Mouse (Mus musculus): ENCODE data around the gene Sh3kbp1. TPM values are rescaled to one million over a fixed set of nuclear protein-coding genes. Genes with fewer than 3 reads are reported as not detected.

Gene Sh3kbp1
- polyA plus RNA-seq, 1 experiment from 2014 or later = 166 TPM

- H3K4me3 ChIP-seq (ENCODE audit: low read length) = no peak overlapping the region
- H3K27ac ChIP-seq (ENCODE audit: low read length) = no peak overlapping the region
- H3K9ac ChIP-seq (ENCODE audit: low read length) = no peak overlapping the region
- peaks cover 7% of the 10 kb centered on the region for H3K36me3 ChIP-seq (ENCODE audit: control insufficient read depth, insufficient read depth)
- no peaks in the 10 kb centered on the region for H3K27me3 ChIP-seq (ENCODE audit: control insufficient read depth, insufficient read depth, low read length)
- H3K9me3 ChIP-seq (replicated peaks; ENCODE audit: control insufficient read depth, low read length) = no peaks in the 10 kb centered on the region
- no peaks in the 10 kb centered on the region for H3K4me1 ChIP-seq (ENCODE audit: control insufficient read depth, insufficient read depth, low read length)
- 56% methylated on average over 2 of the region's 2 CpGs for WGBS
- H3K4me2 ChIP-seq (ENCODE audit: low read depth, low read length) = no peak overlapping the region
- ATAC-seq (replicated peaks; ENCODE audit: extremely low read depth, insufficient read depth, low FRiP score) = no peak
Measured at GRCm38 (mm10) chrX:159961385-159961784, 334.3 kb downstream of the Sh3kbp1 start.

GRCm38 (mm10) chrX:159963273-159963672, 336.2 kb downstream of the Sh3kbp1 start:
- ATAC-seq (replicated peaks; ENCODE audit: extremely low read depth, insufficient read depth, low FRiP score) = no peak
- Histone ChIP-seq H3K4me3 (ENCODE audit: low read length) (no peak overlapping the region), H3K27ac (ENCODE audit: low read length) (no peak overlapping the region), H3K4me2 (ENCODE audit: low read depth, low read length) (no peak overlapping the region), H3K36me3 (ENCODE audit: control insufficient read depth, insufficient read depth) (peaks cover 12% of the 10 kb centered on the region), H3K27me3 (ENCODE audit: control insufficient read depth, insufficient read depth, low read length) (no peaks in the 10 kb centered on the region), H3K4me1 (ENCODE audit: control insufficient read depth, insufficient read depth, low read length) (no peaks in the 10 kb centered on the region), H3K9me3 (replicated peaks; ENCODE audit: control insufficient read depth, low read length) (no peaks in the 10 kb centered on the region), H3K9ac (ENCODE audit: low read length) (no peak overlapping the region)
- 30% methylated on average over 4 of the region's 4 CpGs for WGBS

- Histone ChIP-seq H3K4me3 (ENCODE audit: low read length) (no peak overlapping the region), H3K27ac (ENCODE audit: low read length) (no peak overlapping the region), H3K27me3 (ENCODE audit: control insufficient read depth, insufficient read depth, low read length) (no peaks in the 10 kb centered on the region), H3K4me1 (ENCODE audit: control insufficient read depth, insufficient read depth, low read length) (no peaks in the 10 kb centered on the region), H3K36me3 (ENCODE audit: control insufficient read depth, insufficient read depth) (peaks cover 12% of the 10 kb centered on the region), H3K9me3 (replicated peaks; ENCODE audit: control insufficient read depth, low read length) (no peaks in the 10 kb centered on the region), H3K4me2 (ENCODE audit: low read depth, low read length) (no peak overlapping the region), H3K9ac (ENCODE audit: low read length) (no peak overlapping the region)
- 80% methylated on average over 9 of the region's 9 CpGs for whole genome bisulfite sequencing
- no peak for ATAC-seq (replicated peaks; ENCODE audit: extremely low read depth, insufficient read depth, low FRiP score)
Measured at GRCm38 (mm10) chrX:159963925-159964324, 336.9 kb downstream of the Sh3kbp1 start.

GRCm38 (mm10) chrX:159969025-159969424, 342.0 kb downstream of the Sh3kbp1 start:
- ATAC-seq (replicated peaks; ENCODE audit: extremely low read depth, insufficient read depth, low FRiP score) = no peak
- Histone ChIP-seq H3K9ac (ENCODE audit: low read length) (no peak overlapping the region), H3K9me3 (replicated peaks; ENCODE audit: control insufficient read depth, low read length) (no peaks in the 10 kb centered on the region), H3K4me2 (ENCODE audit: low read depth, low read length) (no peak overlapping the region), H3K27me3 (ENCODE audit: control insufficient read depth, insufficient read depth, low read length) (no peaks in the 10 kb centered on the region), H3K4me1 (ENCODE audit: control insufficient read depth, insufficient read depth, low read length) (no peaks in the 10 kb centered on the region), H3K27ac (ENCODE audit: low read length) (no peak overlapping the region), H3K36me3 (ENCODE audit: control insufficient read depth, insufficient read depth) (peaks cover 15% of the 10 kb centered on the region), H3K4me3 (ENCODE audit: low read length) (no peak overlapping the region)
- WGBS = 75% methylated on average over 2 of the region's 2 CpGs

- no peaks in the 10 kb centered on the region for H3K4me1 ChIP-seq (ENCODE audit: control insufficient read depth, insufficient read depth, low read length)
- no peak overlapping the region for H3K4me3 ChIP-seq (ENCODE audit: low read length)
- no peak overlapping the region for H3K27ac ChIP-seq (ENCODE audit: low read length)
- ATAC-seq (replicated peaks; ENCODE audit: extremely low read depth, insufficient read depth, low FRiP score) = no peak
- peaks cover 10% of the 10 kb centered on the region for H3K36me3 ChIP-seq (ENCODE audit: control insufficient read depth, insufficient read depth)
- WGBS = 60% methylated on average over 3 of the region's 3 CpGs
- no peaks in the 10 kb centered on the region for H3K9me3 ChIP-seq (replicated peaks; ENCODE audit: control insufficient read depth, low read length)
- H3K4me2 ChIP-seq (ENCODE audit: low read depth, low read length) = no peak overlapping the region
- H3K27me3 ChIP-seq (ENCODE audit: control insufficient read depth, insufficient read depth, low read length) = no peaks in the 10 kb centered on the region
- no peak overlapping the region for H3K9ac ChIP-seq (ENCODE audit: low read length)
Measured at GRCm38 (mm10) chrX:159971091-159971779, 344.2 kb downstream of the Sh3kbp1 start.

- H3K4me2 ChIP-seq (ENCODE audit: low read depth, low read length) = no peak overlapping the region
- 0 out of 2 replicates have a peak, but pooled peaks cover 3% of the 10 kb centered on the region for H3K36me3 ChIP-seq (ENCODE audit: control insufficient read depth, insufficient read depth)
- H3K27ac ChIP-seq (ENCODE audit: low read length) = no peak overlapping the region
- no peaks in the 10 kb centered on the region for H3K4me1 ChIP-seq (ENCODE audit: control insufficient read depth, insufficient read depth, low read length)
- no peaks in the 10 kb centered on the region for H3K9me3 ChIP-seq (replicated peaks; ENCODE audit: control insufficient read depth, low read length)
- peak; percentile 63 for ATAC-seq (replicated peaks; ENCODE audit: extremely low read depth, insufficient read depth, low FRiP score)
- no peak overlapping the region for H3K9ac ChIP-seq (ENCODE audit: low read length)
- H3K27me3 ChIP-seq (ENCODE audit: control insufficient read depth, insufficient read depth, low read length) = no peaks in the 10 kb centered on the region
- 32% methylated on average over 5 of the region's 5 CpGs for WGBS
- no peak overlapping the region for H3K4me3 ChIP-seq (ENCODE audit: low read length)
Measured at GRCm38 (mm10) chrX:159973730-159974129, 346.7 kb downstream of the Sh3kbp1 start.

- Histone ChIP-seq H3K9ac (ENCODE audit: low read length) (no peak overlapping the region), H3K4me1 (ENCODE audit: control insufficient read depth, insufficient read depth, low read length) (no peaks in the 10 kb centered on the region), H3K27me3 (ENCODE audit: control insufficient read depth, insufficient read depth, low read length) (no peaks in the 10 kb centered on the region), H3K4me3 (ENCODE audit: low read length) (no peak overlapping the region), H3K27ac (ENCODE audit: low read length) (no peak overlapping the region), H3K9me3 (replicated peaks; ENCODE audit: control insufficient read depth, low read length) (no peaks in the 10 kb centered on the region), H3K36me3 (ENCODE audit: control insufficient read depth, insufficient read depth) (0 out of 2 replicates have a peak, but pooled peaks cover 3% of the 10 kb centered on the region), H3K4me2 (ENCODE audit: low read depth, low read length) (no peak overlapping the region)
- 51% methylated on average over 3 of the region's 3 CpGs for WGBS
- ATAC-seq (replicated peaks; ENCODE audit: extremely low read depth, insufficient read depth, low FRiP score) = no peak
Measured at GRCm38 (mm10) chrX:159976243-159976642, 349.2 kb downstream of the Sh3kbp1 start.

- Histone ChIP-seq H3K27me3 (ENCODE audit: control insufficient read depth, insufficient read depth, low read length) (no peaks in the 10 kb centered on the region), H3K9ac (ENCODE audit: low read length) (peak within 1 kb of the TSS; percentile 56), H3K27ac (ENCODE audit: low read length) (no peak within 1 kb of the TSS), H3K36me3 (ENCODE audit: control insufficient read depth, insufficient read depth) (no peaks in the 10 kb centered on the region), H3K4me3 (ENCODE audit: low read length) (peak within 1 kb of the TSS; percentile 52), H3K9me3 (replicated peaks; ENCODE audit: control insufficient read depth, low read length) (no peaks in the 10 kb centered on the region), H3K4me1 (ENCODE audit: control insufficient read depth, insufficient read depth, low read length) (no peaks in the 10 kb centered on the region), H3K4me2 (ENCODE audit: low read depth, low read length) (peak within 1 kb of the TSS; percentile 90)
- WGBS = 19% methylated on average over 88 of the region's 108 CpGs
- ATAC-seq (replicated peaks; ENCODE audit: extremely low read depth, insufficient read depth, low FRiP score) = peak; percentile 49
Measured at GRCm38 (mm10) chrX:159988002-159988960, 361.2 kb downstream of the Sh3kbp1 start, which contains the start of gene Map3k15. Map3k15 (plus strand) TSS chrX:159988433.

- Histone ChIP-seq H3K36me3 (ENCODE audit: control insufficient read depth, insufficient read depth) (no peaks in the 10 kb centered on the region), H3K27me3 (ENCODE audit: control insufficient read depth, insufficient read depth, low read length) (no peaks in the 10 kb centered on the region; the same call in 1 of the 2 replicates), H3K9me3 (replicated peaks; ENCODE audit: control insufficient read depth, low read length) (no peaks in the 10 kb centered on the region), H3K9ac (ENCODE audit: low read length) (no peak overlapping the region), H3K27ac (ENCODE audit: low read length) (no peak overlapping the region), H3K4me1 (ENCODE audit: control insufficient read depth, insufficient read depth, low read length) (no peaks in the 10 kb centered on the region), H3K4me3 (ENCODE audit: low read length) (no peak overlapping the region), H3K4me2 (ENCODE audit: low read depth, low read length) (no peak overlapping the region)
- ATAC-seq (replicated peaks; ENCODE audit: extremely low read depth, insufficient read depth, low FRiP score) = no peak
- 77% methylated on average over 6 of the region's 6 CpGs for WGBS
Measured at GRCm38 (mm10) chrX:159995808-159996207, 368.7 kb downstream of the Sh3kbp1 start.
